Mouse (Mus musculus): Measurements from ENCODE around the gene Camp.

GRCm38 (mm10) chr9:109798051-109798450 lies 51.4 kb downstream of the Camp start:
- TF ChIP-seq CTCF (IDR thresholded peaks at IDR 0.05; ENCODE audit: control insufficient read depth, insufficient read depth, low read length): peak; percentile 31; the same call in 1 of the 2 replicates
- TF ChIP-seq POLR2A (IDR thresholded peaks at IDR 0.05; ENCODE audit: borderline replicate concordance, control insufficient read depth, low read depth, low read length): no peak

All from bone marrow, adult 2 months (tissue).